Mouse (Mus musculus): ENCODE results near the gene Gm38392. TPM values are rescaled to one million over a fixed set of nuclear protein-coding genes. Genes with fewer than 3 reads are reported as not detected.
"Not testable (repeated sequence)": the region's sequence is repeated elsewhere in the genome, so short reads cannot be mapped to it uniquely, and the experiment has no call there.

Gene Gm38392
- polyA plus RNA-seq, 1 experiment from 2014 or later, result 2.9 TPM

- H3K27me3 ChIP-seq, result no peaks in the 10 kb centered on the region
- peak within 1 kb of the TSS; percentile 97 for H3K27ac ChIP-seq
- peak within 1 kb of the TSS; percentile 67 for H3K4me2 ChIP-seq
- peak; percentile 99 for ATAC-seq (replicated peaks; ENCODE audit: low FRiP score)
- under 1% methylated on average over 44 of the region's 44 CpGs for WGBS
- H3K9ac ChIP-seq, result peak within 1 kb of the TSS; percentile 78
- H3K4me1 ChIP-seq, result peaks cover 10% of the 10 kb centered on the region
- H3K4me3 ChIP-seq (replicated peaks), result peak within 1 kb of the TSS; percentile 80
- H3K36me3 ChIP-seq, result peaks cover 29% of the 10 kb centered on the region
- no peaks in the 10 kb centered on the region for H3K9me3 ChIP-seq (replicated peaks)
These were observed 9.7 kb upstream of the Gm38392 start, which contains the start of the genes Tsacc and Cct3 for GRCm38 (mm10) chr3:88296561-88297318. TSS of gene Tsacc (minus strand) at chr3:88296999. TSS of gene Cct3 (plus strand) at chr3:88297116.

GRCm38 (mm10) chr3:88296110-88296560 lies 9.1 kb upstream of the Gm38392 start:
- Histone ChIP-seq H3K4me3 (replicated peaks) (peak overlapping the region; percentile 80), H3K4me1 (peaks cover 10% of the 10 kb centered on the region), H3K9ac (peak overlapping the region; percentile 78), H3K36me3 (peaks cover 22% of the 10 kb centered on the region), H3K9me3 (replicated peaks) (no peaks in the 10 kb centered on the region), H3K27me3 (no peaks in the 10 kb centered on the region), H3K27ac (peak overlapping the region; percentile 97), H3K4me2 (peak overlapping the region; percentile 67)
- 1% methylated on average over 12 of the region's 12 CpGs for WGBS
- ATAC-seq (replicated peaks; ENCODE audit: low FRiP score), result peak; percentile 20; the same call in 1 of the 2 replicates

GRCm38 (mm10) chr3:88295272-88295671 lies 8.3 kb upstream of the Gm38392 start:
- not testable (repeated sequence) for H3K27ac ChIP-seq; H3K9ac ChIP-seq; ATAC-seq (replicated peaks; ENCODE audit: low FRiP score); H3K9me3 ChIP-seq (replicated peaks); H3K27me3 ChIP-seq
- H3K36me3 ChIP-seq, result peaks cover 14% of the 10 kb centered on the region
- 31% methylated on average over 1 of the region's 1 CpGs for WGBS
- peak overlapping the region; percentile 80; the same call in 1 of the 2 replicates for H3K4me3 ChIP-seq (replicated peaks)
- H3K4me1 ChIP-seq, result peaks cover 10% of the 10 kb centered on the region
- peak overlapping the region; percentile 67; the same call in 1 of the 2 replicates for H3K4me2 ChIP-seq

- no peak overlapping the region for H3K4me2 ChIP-seq
- no peaks in the 10 kb centered on the region for H3K27me3 ChIP-seq
- H3K36me3 ChIP-seq, result no peaks in the 10 kb centered on the region; the same call in 1 of the 2 replicates
- H3K4me1 ChIP-seq, result 0 out of 2 replicates have a peak, but pooled peaks cover 2% of the 10 kb centered on the region
- H3K4me3 ChIP-seq (replicated peaks), result no peak overlapping the region
- no peaks in the 10 kb centered on the region for H3K9me3 ChIP-seq (replicated peaks)
- WGBS, result 59% methylated on average over 4 of the region's 4 CpGs
- no peak overlapping the region for H3K27ac ChIP-seq
- H3K9ac ChIP-seq, result no peak overlapping the region
- no peak for ATAC-seq (replicated peaks; ENCODE audit: low FRiP score)
These were observed 5.0 kb upstream of the Gm38392 start for GRCm38 (mm10) chr3:88291970-88292369.

DNA sequence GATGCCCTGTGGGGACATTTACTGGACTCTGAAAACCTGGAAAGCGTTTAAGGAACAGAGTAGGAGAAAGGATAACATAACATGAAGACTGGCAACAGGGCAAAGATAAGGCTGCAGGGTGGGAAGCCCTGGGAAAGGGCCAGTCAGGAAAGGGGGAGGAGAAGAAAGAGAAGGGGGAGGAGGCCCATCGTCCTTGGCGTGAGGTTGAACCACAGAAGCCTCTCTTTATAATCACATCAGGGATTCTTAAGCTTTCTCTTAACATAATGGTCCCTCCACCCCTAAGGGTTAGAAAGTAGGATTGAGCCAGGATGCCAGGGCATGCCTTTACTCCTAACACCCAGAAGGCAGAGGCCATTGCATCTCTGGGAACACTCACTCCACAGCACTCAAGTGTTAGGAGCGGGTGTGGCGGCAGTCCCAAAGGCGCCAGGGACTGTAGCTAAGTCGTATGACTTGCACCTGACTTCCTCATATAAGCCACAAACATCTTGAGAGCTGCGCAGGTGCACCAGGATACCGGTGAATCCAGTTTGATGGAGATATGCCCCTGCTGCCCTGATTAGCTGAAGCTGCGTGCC lies 1.2 kb upstream of the Gm38392 start:
- not testable (repeated sequence) for H3K9ac ChIP-seq; H3K4me3 ChIP-seq (replicated peaks); H3K27ac ChIP-seq; H3K4me1 ChIP-seq; ATAC-seq (replicated peaks; ENCODE audit: low FRiP score); H3K9me3 ChIP-seq (replicated peaks); H3K4me2 ChIP-seq; H3K27me3 ChIP-seq
- peaks cover 11% of the 10 kb centered on the region; the same call in 1 of the 2 replicates for H3K36me3 ChIP-seq
- WGBS, result 87% methylated on average over 10 of the region's 10 CpGs

DNA sequence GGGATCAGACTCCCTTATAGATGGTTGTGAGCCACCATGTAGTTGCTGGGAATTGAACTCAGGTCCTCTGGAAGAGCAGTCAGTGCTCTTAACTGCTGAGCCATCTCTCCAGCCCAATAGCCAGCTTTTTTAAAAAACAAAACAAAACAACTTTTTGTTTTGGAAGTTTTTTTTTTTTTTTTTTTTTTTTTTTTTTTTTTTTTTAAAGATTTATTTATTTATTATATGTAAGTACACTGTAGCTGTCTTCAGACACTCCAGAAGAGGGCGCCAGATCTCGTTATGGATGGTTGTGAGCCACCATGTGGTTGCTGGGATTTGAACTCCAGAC lies 1.5 kb downstream of the Gm38392 start:
- H3K27ac ChIP-seq, result not testable (repeated sequence)
- 53% methylated on average over 2 of the region's 2 CpGs for WGBS

DNA sequence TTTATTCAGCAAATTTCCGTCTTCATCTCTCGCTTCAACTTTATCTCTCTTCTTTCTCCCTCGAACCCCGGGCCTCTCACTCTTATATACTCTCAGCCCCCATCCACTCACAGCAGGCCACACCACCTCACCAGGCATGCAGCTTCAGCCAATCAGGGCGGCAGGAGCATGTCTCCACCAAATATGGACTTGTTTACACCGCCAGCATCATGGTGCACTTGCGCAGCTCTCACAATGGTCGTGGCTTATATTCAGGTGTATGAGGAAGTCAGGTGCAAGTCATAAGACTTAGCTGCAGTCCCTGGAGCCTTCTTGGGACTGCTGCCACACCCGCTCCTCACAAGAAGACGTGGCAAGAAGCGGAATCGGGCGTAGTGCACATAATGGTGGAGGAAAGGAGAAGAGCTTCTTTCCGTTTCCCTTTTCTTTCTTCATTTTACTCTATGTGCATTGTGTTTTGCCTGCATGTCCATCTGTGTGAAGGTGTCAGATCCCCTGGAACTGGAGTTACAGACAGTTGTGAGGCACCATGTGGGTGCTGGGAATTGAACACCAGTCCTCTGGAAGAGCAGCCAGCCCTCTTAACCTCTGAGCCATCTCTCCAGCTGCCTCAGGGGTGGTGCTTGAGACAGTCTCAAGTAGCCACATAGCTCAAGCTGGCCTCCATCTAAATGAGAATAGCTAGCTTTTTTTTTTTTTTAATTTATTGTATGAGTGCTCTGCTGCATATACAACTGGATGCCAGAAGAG lies 2.0 kb downstream of the Gm38392 start:
- H3K27ac ChIP-seq; ATAC-seq (replicated peaks; ENCODE audit: low FRiP score); H3K27me3 ChIP-seq; H3K9me3 ChIP-seq (replicated peaks); H3K4me1 ChIP-seq; H3K4me2 ChIP-seq; H3K4me3 ChIP-seq (replicated peaks); H3K9ac ChIP-seq: not testable (repeated sequence)
- WGBS, result 94% methylated on average over 14 of the region's 14 CpGs
- H3K36me3 ChIP-seq, result peaks cover 11% of the 10 kb centered on the region; the same call in 1 of the 2 replicates

More for the DNA sequence above, 1.5 kb downstream of the Gm38392 start:
- not testable (repeated sequence) for H3K9me3 ChIP-seq (replicated peaks); ATAC-seq (replicated peaks; ENCODE audit: low FRiP score); H3K9ac ChIP-seq; H3K27me3 ChIP-seq; H3K4me3 ChIP-seq (replicated peaks); H3K4me1 ChIP-seq; H3K4me2 ChIP-seq
- H3K36me3 ChIP-seq, result peaks cover 11% of the 10 kb centered on the region; the same call in 1 of the 2 replicates

DNA sequence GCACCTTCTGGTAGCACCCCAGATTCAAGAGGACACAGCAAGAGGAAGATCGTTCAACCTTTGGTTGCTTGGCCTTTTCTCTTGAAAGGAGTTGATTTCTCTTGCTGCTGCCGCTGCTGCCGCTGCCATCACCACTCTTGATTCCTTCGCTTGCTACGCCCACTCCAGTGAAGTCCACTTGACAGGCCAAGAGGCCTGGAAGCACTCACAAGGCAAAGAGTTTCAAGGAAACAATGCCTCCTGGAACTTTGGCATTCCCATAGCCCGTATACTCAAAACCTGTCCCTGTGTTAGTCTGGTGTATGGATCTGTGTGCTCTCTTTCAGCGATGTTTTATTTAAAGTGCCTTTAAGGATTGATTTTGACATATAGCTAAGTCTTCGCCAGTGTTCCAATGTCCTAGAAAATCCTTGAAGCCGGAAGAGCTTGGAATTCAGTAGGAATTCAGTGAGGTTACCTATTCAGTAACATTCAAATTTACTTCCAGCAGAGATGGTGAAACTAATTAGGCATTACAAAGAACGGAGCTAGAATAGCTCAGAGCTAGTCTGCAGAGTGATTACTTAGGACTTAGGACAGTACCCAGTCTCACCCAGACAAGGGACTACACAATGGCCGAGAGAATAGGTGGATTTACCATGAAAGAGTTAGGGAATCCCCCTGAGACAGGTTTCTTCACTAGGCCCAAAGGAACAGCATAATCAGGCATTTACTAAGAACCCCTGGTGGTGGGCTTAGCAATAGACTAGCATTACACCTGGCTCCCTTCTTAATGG lies 5.7 kb downstream of the Gm38392 start:
- 76% methylated on average over 11 of the region's 11 CpGs for WGBS

DNA sequence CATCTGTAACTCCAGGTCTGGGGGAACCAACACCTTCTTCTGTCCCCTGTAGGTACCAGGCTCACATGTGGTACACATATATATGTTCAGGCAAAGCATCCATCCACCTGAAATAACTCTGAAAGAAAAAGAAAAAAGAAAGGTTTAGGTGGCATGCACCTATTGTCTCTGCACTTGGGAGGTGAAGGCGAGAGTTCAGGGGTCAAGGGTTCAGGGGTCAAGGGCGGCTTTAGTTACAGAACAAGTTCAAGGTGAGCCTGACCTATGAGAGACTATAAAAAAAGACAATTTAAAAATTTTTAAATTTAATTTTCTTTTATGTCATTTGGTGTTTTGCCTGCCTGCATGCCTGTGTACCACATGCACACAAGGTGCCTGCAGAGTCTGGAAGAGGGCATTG lies 7.0 kb downstream of the Gm38392 start:
- no peak for ATAC-seq (replicated peaks; ENCODE audit: low FRiP score)
- Histone ChIP-seq H3K27me3 (no peaks in the 10 kb centered on the region), H3K9ac (no peak overlapping the region), H3K27ac (no peak overlapping the region), H3K4me3 (replicated peaks) (no peak overlapping the region), H3K4me2 (no peak overlapping the region), H3K4me1 (no peaks in the 10 kb centered on the region), H3K9me3 (replicated peaks) (no peaks in the 10 kb centered on the region), H3K36me3 (peaks cover under 1% of the 10 kb centered on the region; the same call in 1 of the 2 replicates)
- 91% methylated on average over 2 of the region's 2 CpGs for WGBS

More for the DNA sequence above, 5.7 kb downstream of the Gm38392 start:
- H3K4me3 ChIP-seq (replicated peaks); H3K27ac ChIP-seq; H3K27me3 ChIP-seq; H3K4me2 ChIP-seq; H3K36me3 ChIP-seq; H3K9me3 ChIP-seq (replicated peaks); H3K4me1 ChIP-seq; ATAC-seq (replicated peaks; ENCODE audit: low FRiP score); H3K9ac ChIP-seq: not testable (repeated sequence)

DNA sequence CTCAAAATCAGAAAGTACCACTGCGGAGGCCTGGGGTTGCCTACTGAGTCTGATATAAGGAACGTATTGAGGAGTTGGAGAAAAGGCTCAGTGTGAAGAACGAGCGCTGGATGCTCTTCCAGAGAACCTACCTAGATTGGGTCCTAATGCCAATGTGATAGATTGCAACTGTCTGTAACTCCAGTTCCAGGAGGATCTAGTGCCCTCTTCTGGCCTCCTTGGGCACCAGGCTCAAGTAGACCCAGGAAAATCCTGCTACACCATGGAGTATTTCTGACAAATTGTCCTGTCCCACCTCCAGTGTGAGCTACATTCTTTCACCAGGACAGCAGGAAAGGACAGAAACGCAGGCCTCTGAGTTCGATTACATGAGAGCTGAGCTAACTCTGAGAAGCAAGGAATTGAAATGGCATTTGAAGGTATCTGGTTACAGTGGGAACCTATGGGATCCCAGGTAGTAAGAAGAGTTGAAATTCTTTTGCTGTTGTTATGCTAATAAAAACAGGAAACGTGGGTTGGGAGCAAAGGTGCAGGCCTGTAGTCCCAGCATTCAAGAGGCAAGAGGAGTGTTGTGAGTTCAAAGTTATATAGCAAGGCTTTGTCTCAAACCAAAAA lies 10.4 kb downstream of the Gm38392 start:
- Histone ChIP-seq H3K9me3 (replicated peaks) (no peaks in the 10 kb centered on the region), H3K4me2 (no peak overlapping the region), H3K27ac (no peak overlapping the region), H3K4me1 (no peaks in the 10 kb centered on the region), H3K4me3 (replicated peaks) (no peak overlapping the region), H3K27me3 (no peaks in the 10 kb centered on the region), H3K9ac (no peak overlapping the region), H3K36me3 (no peaks in the 10 kb centered on the region)
- no peak for ATAC-seq (replicated peaks; ENCODE audit: low FRiP score)
- 37% methylated on average over 7 of the region's 7 CpGs for WGBS

DNA sequence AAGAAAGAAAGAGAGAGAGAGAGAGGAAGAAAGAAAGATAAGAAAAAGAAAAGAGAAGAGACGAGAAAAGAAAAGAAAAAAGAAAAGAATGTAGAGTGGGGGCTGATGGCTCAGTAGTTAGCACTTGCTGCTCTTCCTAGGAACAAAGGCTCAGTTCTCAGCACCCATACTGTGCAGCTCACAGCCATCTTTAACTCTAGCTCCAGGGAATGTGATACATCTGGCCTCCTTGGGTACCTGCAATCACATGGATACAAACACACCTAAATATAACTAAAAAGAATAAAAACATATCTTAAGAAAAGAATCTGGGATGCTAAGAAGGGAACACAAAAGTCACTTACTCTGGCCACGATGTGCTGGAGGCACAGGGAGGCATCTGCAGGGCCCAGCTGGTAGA lies 10.9 kb downstream of the Gm38392 start:
- Histone ChIP-seq H3K27me3 (no peaks in the 10 kb centered on the region), H3K4me3 (replicated peaks) (no peak overlapping the region), H3K27ac (no peak overlapping the region), H3K9me3 (replicated peaks) (no peaks in the 10 kb centered on the region), H3K36me3 (no peaks in the 10 kb centered on the region), H3K4me1 (no peaks in the 10 kb centered on the region), H3K9ac (no peak overlapping the region), H3K4me2 (no peak overlapping the region)
- no peak for ATAC-seq (replicated peaks; ENCODE audit: low FRiP score)
- WGBS, result 65% methylated on average over 2 of the region's 2 CpGs
